Mouse (Mus musculus) layer of hippocampus, adult 2 months (tissue): ENCODE data around the gene Slc35f1. TPM values are rescaled to one million over a fixed set of nuclear protein-coding genes. Genes with fewer than 3 reads are reported as not detected.

Experiments
- DNase-seq, 2 experiments: peaks; one replicate each; pipeline ENCODE4 v3.0.0; 2022; ENCODE audit warnings: low spot score in 2 of 2
- H3K27ac ChIP-seq: fragments of 200-600 bp; 2 replicates; pipeline ENCODE4 v1.8.1; 2022
- H3K4me3 ChIP-seq: fragments of 200-600 bp; 2 replicates; pipeline ENCODE4 v1.8.1; 2022; ENCODE audit warnings: mild to moderate bottlenecking
- CTCF ChIP-seq: fragments of 200-600 bp; conservative IDR thresholded peaks from 2 replicates; pipeline ENCODE4 v1.8.1; 2022; ENCODE audit warnings: antibody characterized with exemption, mild to moderate bottlenecking, moderate library complexity
- total RNA-seq, 2 experiments: library from RNA; stranded (reverse); gene quantifications; 2 replicates each; pipeline ENCODE4 v1.2.3; 2021

Gene Slc35f1
- total RNA-seq, 2 experiments from 2014 or later, result 33.7 to 34.0 TPM

- DNase-seq, result no peak
These were observed 306.6 kb downstream of the Slc35f1 start for GRCm38 (mm10) chr10:52996886-52997285.

GRCm38 (mm10) chr10:53001136-53001535 is 310.8 kb downstream of the Slc35f1 start:
- no peak for DNase-seq
- no peak overlapping the region for H3K4me3 ChIP-seq
- TF ChIP-seq CTCF, result no peak

More at GRCm38 (mm10) chr10:52996886-52997285, 306.6 kb downstream of the Slc35f1 start:
- Histone ChIP-seq H3K27ac (no peak overlapping the region), H3K4me3 (no peak overlapping the region)
- no peak for TF ChIP-seq CTCF

GRCm38 (mm10) chr10:53006229-53007190 is 316.2 kb downstream of the Slc35f1 start:
- no peak overlapping the region for H3K27ac ChIP-seq
- TF ChIP-seq CTCF, result no peak
- no peak for DNase-seq
- H3K4me3 ChIP-seq, result no peak overlapping the region

More at GRCm38 (mm10) chr10:53001136-53001535, 310.8 kb downstream of the Slc35f1 start:
- no peak overlapping the region for H3K27ac ChIP-seq

- no peak for DNase-seq
- TF ChIP-seq CTCF, result no peak
- no peak overlapping the region for H3K27ac ChIP-seq
- no peak overlapping the region for H3K4me3 ChIP-seq
These were observed 323.5 kb downstream of the Slc35f1 start for GRCm38 (mm10) chr10:53013878-53014277.

- DNase-seq, result no peak
- TF ChIP-seq CTCF, result no peak
- no peak overlapping the region for H3K4me3 ChIP-seq
- H3K27ac ChIP-seq, result no peak overlapping the region
These were observed 338.1 kb downstream of the Slc35f1 start for GRCm38 (mm10) chr10:53028454-53028853.

GRCm38 (mm10) chr10:53035202-53035601 is 344.9 kb downstream of the Slc35f1 start:
- peak; percentile 55 for TF ChIP-seq CTCF
- Histone ChIP-seq H3K27ac (no peak overlapping the region), H3K4me3 (no peak overlapping the region)
- DNase-seq, result no peak

- no peak for TF ChIP-seq CTCF
- no peak overlapping the region for H3K4me3 ChIP-seq
- no peak for DNase-seq
- no peak overlapping the region for H3K27ac ChIP-seq
These were observed 355.6 kb downstream of the Slc35f1 start for GRCm38 (mm10) chr10:53045931-53046330.

GRCm38 (mm10) chr10:53052521-53052920 is 362.2 kb downstream of the Slc35f1 start:
- no peak overlapping the region for H3K27ac ChIP-seq
- H3K4me3 ChIP-seq, result no peak overlapping the region
- DNase-seq, result no peak
- TF ChIP-seq CTCF, result no peak

GRCm38 (mm10) chr10:53060745-53061144 is 370.4 kb downstream of the Slc35f1 start:
- H3K4me3 ChIP-seq, result no peak overlapping the region
- DNase-seq, result peak; percentile 21 to 55
- H3K27ac ChIP-seq, result no peak overlapping the region
- TF ChIP-seq CTCF, result no peak

- H3K4me3 ChIP-seq, result no peak overlapping the region
- TF ChIP-seq CTCF, result no peak
- H3K27ac ChIP-seq, result no peak overlapping the region
- DNase-seq, result no peak
These were observed 372.4 kb downstream of the Slc35f1 start for GRCm38 (mm10) chr10:53062741-53063140.

GRCm38 (mm10) chr10:53087811-53088210 is 397.5 kb downstream of the Slc35f1 start:
- peak; percentile 81 for TF ChIP-seq CTCF
- DNase-seq, result no peak
- Histone ChIP-seq H3K27ac (no peak overlapping the region), H3K4me3 (no peak overlapping the region)

GRCm38 (mm10) chr10:53091525-53091924 is 401.2 kb downstream of the Slc35f1 start:
- H3K4me3 ChIP-seq, result no peak overlapping the region
- no peak overlapping the region for H3K27ac ChIP-seq
- DNase-seq, result no peak
- TF ChIP-seq CTCF, result no peak

- TF ChIP-seq CTCF, result no peak
- DNase-seq, result no peak
- no peak overlapping the region for H3K4me3 ChIP-seq
- no peak overlapping the region for H3K27ac ChIP-seq
These were observed 406.1 kb downstream of the Slc35f1 start for GRCm38 (mm10) chr10:53096446-53096845.

- TF ChIP-seq CTCF, result no peak
- peak overlapping the region; percentile 51 for H3K27ac ChIP-seq
- DNase-seq, result no peak
- H3K4me3 ChIP-seq, result no peak overlapping the region
These were observed 410.5 kb downstream of the Slc35f1 start for GRCm38 (mm10) chr10:53100881-53101280.
